Mouse (Mus musculus) splenic B cell, adult 2 months (primary cell): ENCODE measurements around the gene Lactbl1.

Source experiments
- DNase-seq: peaks from one replicate; pipeline ENCODE4 v3.0.0-alpha.2; 2011; ENCODE audit warnings: low read depth, low spot score
- H3K27me3 ChIP-seq: 2 replicates; pipeline ENCODE4 v1.6.1; 2012; ENCODE audit warnings: mild to moderate bottlenecking, low read length, moderate library complexity, mixed read lengths; ENCODE audit not compliant: control insufficient read depth, poor library complexity, insufficient read depth, severe bottlenecking
- H3K36me3 ChIP-seq: 2 replicates; pipeline ENCODE4 v1.6.1; 2012; ENCODE audit warnings: mild to moderate bottlenecking, low read length, moderate library complexity, mixed read lengths; ENCODE audit not compliant: control insufficient read depth, poor library complexity, insufficient read depth, severe bottlenecking

The Lactbl1 gene

GRCm38 (mm10) chr4:136651357-136651811 is 29.0 kb downstream of the Lactbl1 start:
- Histone ChIP-seq H3K36me3 (no peaks in the 10 kb centered on the region), H3K27me3 (no peaks in the 10 kb centered on the region)
- peak; percentile 53 for DNase-seq

GRCm38 (mm10) chr4:136651882-136652527 is 29.6 kb downstream of the Lactbl1 start:
- Histone ChIP-seq H3K27me3 (no peaks in the 10 kb centered on the region), H3K36me3 (no peaks in the 10 kb centered on the region)
- peak; percentile 5 for DNase-seq

GRCm38 (mm10) chr4:136652528-136652910 is 30.1 kb downstream of the Lactbl1 start:
- no peak for DNase-seq
- Histone ChIP-seq H3K36me3 (no peaks in the 10 kb centered on the region), H3K27me3 (no peaks in the 10 kb centered on the region)

GRCm38 (mm10) chr4:136653019-136653418 is 30.6 kb downstream of the Lactbl1 start:
- no peaks in the 10 kb centered on the region for H3K27me3 ChIP-seq
- DNase-seq = no peak
- no peaks in the 10 kb centered on the region for H3K36me3 ChIP-seq

GRCm38 (mm10) chr4:136653692-136654234 is 31.3 kb downstream of the Lactbl1 start:
- no peak for DNase-seq
- Histone ChIP-seq H3K36me3 (no peaks in the 10 kb centered on the region), H3K27me3 (no peaks in the 10 kb centered on the region)

- H3K36me3 ChIP-seq = no peaks in the 10 kb centered on the region
- DNase-seq = no peak
- H3K27me3 ChIP-seq = no peaks in the 10 kb centered on the region
Observed at GRCm38 (mm10) chr4:136657914-136658313, 35.5 kb downstream of the Lactbl1 start.

GRCm38 (mm10) chr4:136665068-136665467 is 42.6 kb downstream of the Lactbl1 start:
- no peaks in the 10 kb centered on the region for H3K27me3 ChIP-seq

GRCm38 (mm10) chr4:136666002-136666401 is 43.6 kb downstream of the Lactbl1 start:
- H3K27me3 ChIP-seq = no peaks in the 10 kb centered on the region
- no peak for DNase-seq
- no peaks in the 10 kb centered on the region for H3K36me3 ChIP-seq

More at GRCm38 (mm10) chr4:136665068-136665467, 42.6 kb downstream of the Lactbl1 start:
- no peaks in the 10 kb centered on the region for H3K36me3 ChIP-seq
- DNase-seq = no peak

GRCm38 (mm10) chr4:136667757-136668156 is 45.3 kb downstream of the Lactbl1 start:
- DNase-seq = no peak
- no peaks in the 10 kb centered on the region for H3K27me3 ChIP-seq
- no peaks in the 10 kb centered on the region for H3K36me3 ChIP-seq

- no peaks in the 10 kb centered on the region for H3K36me3 ChIP-seq
- H3K27me3 ChIP-seq = no peaks in the 10 kb centered on the region
- no peak for DNase-seq
Observed at GRCm38 (mm10) chr4:136672335-136673090, 50.1 kb downstream of the Lactbl1 start.

GRCm38 (mm10) chr4:136675439-136675838 is 53.0 kb downstream of the Lactbl1 start:
- H3K36me3 ChIP-seq = no peaks in the 10 kb centered on the region
- no peaks in the 10 kb centered on the region for H3K27me3 ChIP-seq
- DNase-seq = no peak

- no peaks in the 10 kb centered on the region for H3K36me3 ChIP-seq
- peak; percentile 78 for DNase-seq
- no peaks in the 10 kb centered on the region for H3K27me3 ChIP-seq
Observed at GRCm38 (mm10) chr4:136678480-136678879, 56.1 kb downstream of the Lactbl1 start.

GRCm38 (mm10) chr4:136679221-136679620 is 56.8 kb downstream of the Lactbl1 start:
- no peaks in the 10 kb centered on the region for H3K27me3 ChIP-seq
- DNase-seq = no peak
- H3K36me3 ChIP-seq = no peaks in the 10 kb centered on the region

- no peaks in the 10 kb centered on the region for H3K27me3 ChIP-seq
- no peaks in the 10 kb centered on the region for H3K36me3 ChIP-seq
- no peak for DNase-seq
Observed at GRCm38 (mm10) chr4:136680641-136681040, 58.2 kb downstream of the Lactbl1 start.

- Histone ChIP-seq H3K27me3 (no peaks in the 10 kb centered on the region), H3K36me3 (no peaks in the 10 kb centered on the region)
- no peak for DNase-seq
Observed at GRCm38 (mm10) chr4:136684485-136684884, 62.1 kb downstream of the Lactbl1 start.
